Mouse (Mus musculus): ENCODE measurements at regions not wholly inside any gene's neighbourhood (a gene's known extent, or its start where the extent isn't known, plus 50 kb on each side); places are given as distances from the start of the nearest gene placed in this dataset.
"Not testable (repeated sequence)": the region's sequence is repeated elsewhere in the genome, so short reads cannot be mapped to it uniquely, and the experiment has no call there.

GRCm38 (mm10) chr16:76509109-76509650 is 135.6 kb upstream of the Nrip1 start:
- no peak for ATAC-seq

GRCm38 (mm10) chr16:76507191-76507746 is 133.6 kb upstream of the Nrip1 start:
- no peak for ATAC-seq

- ATAC-seq, result no peak
Observed at GRCm38 (mm10) chr16:76506240-76506639, 132.6 kb upstream of the Nrip1 start.

- ATAC-seq, result peak; percentile 93
Observed at GRCm38 (mm10) chr16:76499686-76500400, 126.2 kb upstream of the Nrip1 start.

GRCm38 (mm10) chr16:76498233-76498632 is 124.6 kb upstream of the Nrip1 start:
- no peak for ATAC-seq

GRCm38 (mm10) chr16:76497041-76497808 is 123.6 kb upstream of the Nrip1 start:
- no peak for ATAC-seq

GRCm38 (mm10) chr16:76483419-76483818 is 109.8 kb upstream of the Nrip1 start:
- ATAC-seq, result no peak

- ATAC-seq, result no peak
Observed at GRCm38 (mm10) chr16:76481966-76482365, 108.3 kb upstream of the Nrip1 start.

- peak; percentile 69 for ATAC-seq
Observed at GRCm38 (mm10) chr16:76477474-76477873, 103.8 kb upstream of the Nrip1 start.

- no peak for ATAC-seq
Observed at GRCm38 (mm10) chr16:76474481-76474880, 100.9 kb upstream of the Nrip1 start.

GRCm38 (mm10) chr16:76472386-76472785 is 98.8 kb upstream of the Nrip1 start:
- ATAC-seq, result no peak

- ATAC-seq, result no peak
Observed at GRCm38 (mm10) chr16:76471081-76471480, 97.5 kb upstream of the Nrip1 start.

- ATAC-seq, result no peak
Observed at GRCm38 (mm10) chr16:76459521-76459920, 85.9 kb upstream of the Nrip1 start.

GRCm38 (mm10) chr16:76456300-76456599 is 82.6 kb upstream of the Nrip1 start:
- not testable (repeated sequence) for ATAC-seq

- no peak for ATAC-seq
Observed at GRCm38 (mm10) chr16:76455499-76456299, 82.1 kb upstream of the Nrip1 start.

- no peak for ATAC-seq
Observed at GRCm38 (mm10) chr16:76454741-76455465, 81.3 kb upstream of the Nrip1 start.

GRCm38 (mm10) chr16:76453457-76454200 is 80.0 kb upstream of the Nrip1 start:
- no peak for ATAC-seq

- no peak for ATAC-seq
Observed at GRCm38 (mm10) chr16:76448773-76449172, 75.1 kb upstream of the Nrip1 start.

- no peak for ATAC-seq
Observed at GRCm38 (mm10) chr16:76447033-76447432, 73.4 kb upstream of the Nrip1 start.

- no peak for ATAC-seq
Observed at GRCm38 (mm10) chr16:76444668-76445067, 71.0 kb upstream of the Nrip1 start.

- ATAC-seq, result no peak
Observed at GRCm38 (mm10) chr16:76442635-76443034, 69.0 kb upstream of the Nrip1 start.
